Mouse (Mus musculus) mouse embryonic stem cell (cell line): Measurements from ENCODE around the gene Akap9.

Experiments used
- in situ Hi-C, 2 experiments: fragments of 300-500 bp; cut with MboI; formaldehyde crosslinking; loops; 1 replicate in 1 of 2; 3 replicates in 1 of 2; pipeline ENCODE4 v1.14.3; 2019 to 2020; ENCODE audit warnings: low sequenced_read_pairs in 2 of 2, low pct_unique_long_range_greater_than_20kb in 1 of 2, mixed read lengths in 1 of 2; ENCODE audit not compliant: unreplicated experiment in 1 of 2

The Akap9 gene

GRCm38 (mm10) chr5:4101031-4101430 is 173.2 kb downstream of the Akap9 start:
- in situ Hi-C loops, result loop anchor here in 1 of 2 experiments (10.0 kb wide), 1 partner anchor 94 kb away; the partner anchor contains the start of gene Mterf1b

- in situ Hi-C loops, result loop anchor here in 1 of 2 experiments (10.0 kb wide), 1 partner anchor 93 kb away; the partner anchor contains the start of gene Mterf1b
These were observed 173.9 kb downstream of the Akap9 start for GRCm38 (mm10) chr5:4101770-4102169.

GRCm38 (mm10) chr5:4103626-4104340 is 175.9 kb downstream of the Akap9 start:
- in situ Hi-C loops, result loop anchor here in 1 of 2 experiments (10.0 kb wide), 1 partner anchor 91 kb away; the partner anchor contains the start of gene Mterf1b

GRCm38 (mm10) chr5:4104341-4105040 is 176.6 kb downstream of the Akap9 start, which contains the start of gene Cyp51:
Cyp51 (minus strand) TSS chr5:4104746.
- in situ Hi-C loops, result loop anchor here in 1 of 2 experiments (10.0 kb wide), 1 partner anchor 90 kb away; the partner anchor contains the start of gene Mterf1b

- in situ Hi-C loops, result loop anchor here in 1 of 2 experiments (10.0 kb wide), 1 partner anchor 89 kb away; the partner anchor contains the start of gene Mterf1b
These were observed 177.9 kb downstream of the Akap9 start for GRCm38 (mm10) chr5:4105651-4106186.

GRCm38 (mm10) chr5:4107056-4107455 is 179.2 kb downstream of the Akap9 start:
- in situ Hi-C loops, result loop anchor here in 1 of 2 experiments (10.0 kb wide), 1 partner anchor 88 kb away; the partner anchor contains the start of gene Mterf1b

GRCm38 (mm10) chr5:4112570-4113098 is 184.8 kb downstream of the Akap9 start:
- in situ Hi-C loops, result no loop called here
